Mouse (Mus musculus) heart, embryonic 15.5 days (tissue): ENCODE data around the gene 4930590J08Rik. TPM values are rescaled to one million over a fixed set of nuclear protein-coding genes. Genes with fewer than 3 reads are reported as not detected.
A peak's percentile ranks its signal among the peaks of the same experiment; 100 is the strongest.

Experiments used
- ATAC-seq: fragments of 200-750 bp; cut with Nextera tagmentation; replicated peaks from 2 replicates; pipeline ENCODE4 v1.8.0; 2017; ENCODE audit warnings: low read depth, moderate TSS enrichment; ENCODE audit not compliant: insufficient number of reproducible peaks, insufficient read depth, low FRiP score
- H3K27ac ChIP-seq: fragments of 300-500 bp; sonication (generic); 2 replicates; pipeline ENCODE4 v1.5.1; 2015; ENCODE audit warnings: mild to moderate bottlenecking, inconsistent platforms
- H3K27me3 ChIP-seq: fragments of 300-500 bp; sonication (generic); 2 replicates; pipeline ENCODE4 v1.6.1; 2015; ENCODE audit warnings: inconsistent platforms
- H3K36me3 ChIP-seq: fragments of 300-500 bp; sonication (generic); 2 replicates; pipeline ENCODE4 v1.6.1; 2015; ENCODE audit warnings: mild to moderate bottlenecking, inconsistent platforms
- H3K4me1 ChIP-seq: fragments of 300-500 bp; sonication (generic); replicated peaks from 2 replicates; pipeline ENCODE4 v1.6.1; 2015; ENCODE audit warnings: inconsistent platforms
- H3K4me2 ChIP-seq: fragments of 300-500 bp; sonication (generic); 2 replicates; pipeline ENCODE4 v1.6.1; 2015; ENCODE audit warnings: inconsistent platforms, mild to moderate bottlenecking, moderate library complexity
- H3K4me3 ChIP-seq: fragments of 300-500 bp; sonication (generic); 2 replicates; pipeline ENCODE4 v1.5.1; 2015; ENCODE audit warnings: mild to moderate bottlenecking, inconsistent platforms
- H3K9ac ChIP-seq: fragments of 300-500 bp; sonication (generic); 2 replicates; pipeline ENCODE4 v1.6.1; 2015; ENCODE audit warnings: mild to moderate bottlenecking, inconsistent platforms
- H3K9me3 ChIP-seq: fragments of 300-500 bp; sonication (generic); replicated peaks from 2 replicates; pipeline ENCODE4 v1.6.1; 2016; ENCODE audit warnings: inconsistent platforms
- WGBS: fragments of 180-500 bp; shearing (Covaris S2); methylation state at CpG from one replicate; pipeline ENCODE4 v1.1.7; 2015; ENCODE audit warnings: mixed read lengths; 5-methylcytosine and 5-hydroxymethylcytosine counted together
- polyA plus RNA-seq: library from polyadenylated mRNA; unstranded; fragments of >200 nt; fragmentation: Nextera tagmentation; extraction: Ambion mirVana; gene quantifications from 2 replicates; pipeline ENCODE4 v1.2.1, GENCODE M21; 2015

Gene 4930590J08Rik
- polyA plus RNA-seq, 1 experiment from 2014 or later, result 0.31 TPM

GRCm38 (mm10) chr6:91965060-91965459 lies 62.5 kb downstream of the 4930590J08Rik start:
- no peak overlapping the region for H3K4me3 ChIP-seq
- peaks cover 7% of the 10 kb centered on the region; the same call in 1 of the 2 replicates for H3K27me3 ChIP-seq
- H3K4me1 ChIP-seq, result 0 out of 2 replicates have a peak, but pooled peaks cover 3% of the 10 kb centered on the region
- no peak overlapping the region for H3K9ac ChIP-seq
- H3K4me2 ChIP-seq, result no peak overlapping the region
- no peaks in the 10 kb centered on the region for H3K9me3 ChIP-seq
- WGBS, result 80% methylated on average over 8 of the region's 8 CpGs
- no peak for ATAC-seq
- H3K36me3 ChIP-seq, result no peaks in the 10 kb centered on the region
- H3K27ac ChIP-seq, result no peak overlapping the region

GRCm38 (mm10) chr6:91966006-91966405 lies 63.4 kb downstream of the 4930590J08Rik start:
- no peaks in the 10 kb centered on the region for H3K36me3 ChIP-seq
- H3K4me1 ChIP-seq, result 0 out of 2 replicates have a peak, but pooled peaks cover 2% of the 10 kb centered on the region
- ATAC-seq, result no peak
- H3K4me2 ChIP-seq, result no peak overlapping the region
- no peak overlapping the region for H3K27ac ChIP-seq
- H3K4me3 ChIP-seq, result no peak overlapping the region
- no peak overlapping the region for H3K9ac ChIP-seq
- 46% methylated on average over 6 of the region's 6 CpGs for WGBS
- peaks cover 7% of the 10 kb centered on the region; the same call in 1 of the 2 replicates for H3K27me3 ChIP-seq
- H3K9me3 ChIP-seq, result no peaks in the 10 kb centered on the region

GRCm38 (mm10) chr6:91972201-91972646 lies 69.6 kb downstream of the 4930590J08Rik start:
- Histone ChIP-seq H3K36me3 (no peaks in the 10 kb centered on the region), H3K27ac (peak overlapping the region; percentile 81), H3K9ac (no peak overlapping the region), H3K4me2 (no peak overlapping the region), H3K27me3 (peaks cover 12% of the 10 kb centered on the region), H3K4me3 (no peak overlapping the region), H3K4me1 (peaks cover 16% of the 10 kb centered on the region), H3K9me3 (no peaks in the 10 kb centered on the region)
- peak; percentile 93 for ATAC-seq
- 39% methylated on average over 9 of the region's 9 CpGs for WGBS

- Histone ChIP-seq H3K4me1 (peaks cover 24% of the 10 kb centered on the region), H3K4me2 (no peak overlapping the region), H3K27me3 (peaks cover 16% of the 10 kb centered on the region), H3K27ac (0 out of 2 replicates have a peak overlapping the region, but pooled peaks have one; percentile 81), H3K4me3 (no peak overlapping the region), H3K9ac (no peak overlapping the region), H3K9me3 (no peaks in the 10 kb centered on the region), H3K36me3 (no peaks in the 10 kb centered on the region)
- WGBS, result 62% methylated on average over 6 of the region's 6 CpGs
- ATAC-seq, result no peak
Measured at GRCm38 (mm10) chr6:91973972-91974371, 71.4 kb downstream of the 4930590J08Rik start.

GRCm38 (mm10) chr6:91978371-91979300 lies 76.0 kb downstream of the 4930590J08Rik start, which contains the start of gene Fgd5:
Gene Fgd5 (plus strand): TSS chr6:91978878.
- peaks cover 39% of the 10 kb centered on the region for H3K27me3 ChIP-seq
- H3K4me3 ChIP-seq, result peak within 1 kb of the TSS; percentile 59
- no peaks in the 10 kb centered on the region for H3K9me3 ChIP-seq
- H3K36me3 ChIP-seq, result no peaks in the 10 kb centered on the region
- peaks cover 12% of the 10 kb centered on the region for H3K4me1 ChIP-seq
- 2% methylated on average over 28 of the region's 62 CpGs for whole genome bisulfite sequencing
- ATAC-seq, result peak; percentile 71
- H3K27ac ChIP-seq, result peak within 1 kb of the TSS; percentile 58
- peak within 1 kb of the TSS; percentile 93 for H3K4me2 ChIP-seq
- H3K9ac ChIP-seq, result peak within 1 kb of the TSS; percentile 59

GRCm38 (mm10) chr6:91979301-91979996 lies 76.8 kb downstream of the 4930590J08Rik start:
- Histone ChIP-seq H3K4me1 (peaks cover 12% of the 10 kb centered on the region), H3K9ac (peak overlapping the region; percentile 59), H3K4me2 (peak overlapping the region; percentile 93), H3K4me3 (peak overlapping the region; percentile 59), H3K27me3 (peaks cover 39% of the 10 kb centered on the region), H3K9me3 (no peaks in the 10 kb centered on the region), H3K27ac (peak overlapping the region; percentile 58), H3K36me3 (no peaks in the 10 kb centered on the region)
- 7% methylated on average over 23 of the region's 23 CpGs for WGBS
- no peak for ATAC-seq

GRCm38 (mm10) chr6:91980011-91980410 lies 77.4 kb downstream of the 4930590J08Rik start:
- Histone ChIP-seq H3K27ac (peak overlapping the region; percentile 58), H3K4me3 (peak overlapping the region; percentile 59), H3K36me3 (no peaks in the 10 kb centered on the region), H3K4me1 (peaks cover 12% of the 10 kb centered on the region), H3K9ac (0 out of 2 replicates have a peak overlapping the region, but pooled peaks have one; percentile 59), H3K27me3 (peaks cover 39% of the 10 kb centered on the region), H3K4me2 (peak overlapping the region; percentile 93), H3K9me3 (no peaks in the 10 kb centered on the region)
- 58% methylated on average over 3 of the region's 3 CpGs for WGBS
- no peak for ATAC-seq

- 86% methylated on average over 8 of the region's 8 CpGs for WGBS
- Histone ChIP-seq H3K27ac (no peak overlapping the region), H3K9ac (no peak overlapping the region), H3K4me2 (no peak overlapping the region), H3K4me1 (peaks cover 7% of the 10 kb centered on the region; the same call in 1 of the 2 replicates), H3K4me3 (no peak overlapping the region), H3K27me3 (0 out of 2 replicates have a peak, but pooled peaks cover 6% of the 10 kb centered on the region), H3K9me3 (no peaks in the 10 kb centered on the region), H3K36me3 (no peaks in the 10 kb centered on the region)
- ATAC-seq, result no peak
Measured at GRCm38 (mm10) chr6:91990101-91990500, 87.5 kb downstream of the 4930590J08Rik start.

- Histone ChIP-seq H3K9me3 (no peaks in the 10 kb centered on the region), H3K4me3 (no peak overlapping the region), H3K36me3 (no peaks in the 10 kb centered on the region), H3K27ac (no peak overlapping the region), H3K4me2 (no peak overlapping the region), H3K9ac (no peak overlapping the region), H3K4me1 (peaks cover 7% of the 10 kb centered on the region; the same call in 1 of the 2 replicates), H3K27me3 (0 out of 2 replicates have a peak, but pooled peaks cover 6% of the 10 kb centered on the region)
- no peak for ATAC-seq
- WGBS, result 54% methylated on average over 2 of the region's 2 CpGs
Measured at GRCm38 (mm10) chr6:91992823-91993222, 90.2 kb downstream of the 4930590J08Rik start.

GRCm38 (mm10) chr6:91993795-91994505 lies 91.3 kb downstream of the 4930590J08Rik start:
- H3K4me2 ChIP-seq, result no peak overlapping the region
- H3K9ac ChIP-seq, result no peak overlapping the region
- H3K4me1 ChIP-seq, result peaks cover 7% of the 10 kb centered on the region; the same call in 1 of the 2 replicates
- H3K27me3 ChIP-seq, result 0 out of 2 replicates have a peak, but pooled peaks cover under 1% of the 10 kb centered on the region
- H3K36me3 ChIP-seq, result no peaks in the 10 kb centered on the region
- ATAC-seq, result no peak
- H3K27ac ChIP-seq, result no peak overlapping the region
- no peak overlapping the region for H3K4me3 ChIP-seq
- no peaks in the 10 kb centered on the region for H3K9me3 ChIP-seq
- 65% methylated on average over 8 of the region's 8 CpGs for WGBS
